Mouse (Mus musculus): ENCODE measurements around the gene Anxa6.

The Anxa6 gene

DNA sequence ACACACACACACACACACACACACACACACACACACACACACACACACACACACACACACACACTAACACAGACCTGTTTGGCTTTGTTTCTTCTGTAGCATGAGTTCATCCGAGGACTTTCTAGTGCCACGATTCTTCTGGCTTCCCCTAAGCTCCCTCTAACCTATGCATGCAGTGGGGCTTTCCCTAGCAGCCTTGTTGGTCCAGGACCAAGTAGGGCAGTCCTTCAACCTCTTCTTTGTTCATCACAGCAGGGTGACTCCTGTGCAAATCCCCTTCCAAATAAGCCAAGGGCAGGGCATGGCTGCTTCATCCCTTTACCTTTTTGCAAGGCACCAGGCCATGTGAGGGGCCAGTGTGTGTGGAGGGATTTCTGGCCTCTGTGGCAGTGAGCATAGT is 34.5 kb downstream of the Anxa6 start:
- DNase-seq (ENCODE audit: extremely low read depth, insufficient read length, low spot score): no peak

DNA sequence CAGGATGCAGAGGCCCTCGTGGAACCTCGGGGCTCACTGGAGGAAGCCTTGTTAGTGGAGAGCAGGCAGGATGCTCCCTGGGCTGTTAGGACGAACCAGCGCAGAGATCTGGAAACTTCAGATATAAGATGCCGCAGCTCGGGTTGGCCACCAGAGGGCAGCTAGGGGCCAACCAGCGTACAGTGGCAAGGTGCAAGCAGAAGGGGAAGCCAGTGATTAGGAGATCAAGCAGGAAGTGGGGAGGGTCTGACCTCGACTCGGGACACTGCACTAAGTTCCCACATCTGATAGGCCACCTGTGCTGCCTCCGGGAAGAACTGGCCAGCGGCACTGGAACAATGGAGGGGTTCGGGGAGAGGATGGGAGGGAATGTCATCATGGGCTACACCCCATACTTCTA is 35.0 kb downstream of the Anxa6 start:
- DNase-seq (ENCODE audit: extremely low read depth, insufficient read length, low spot score): peak; percentile 47

GRCm38 (mm10) chr11:54996176-54996575 is 37.1 kb downstream of the Anxa6 start:
- no peak for DNase-seq (ENCODE audit: extremely low read depth, insufficient read length, low spot score)

DNA sequence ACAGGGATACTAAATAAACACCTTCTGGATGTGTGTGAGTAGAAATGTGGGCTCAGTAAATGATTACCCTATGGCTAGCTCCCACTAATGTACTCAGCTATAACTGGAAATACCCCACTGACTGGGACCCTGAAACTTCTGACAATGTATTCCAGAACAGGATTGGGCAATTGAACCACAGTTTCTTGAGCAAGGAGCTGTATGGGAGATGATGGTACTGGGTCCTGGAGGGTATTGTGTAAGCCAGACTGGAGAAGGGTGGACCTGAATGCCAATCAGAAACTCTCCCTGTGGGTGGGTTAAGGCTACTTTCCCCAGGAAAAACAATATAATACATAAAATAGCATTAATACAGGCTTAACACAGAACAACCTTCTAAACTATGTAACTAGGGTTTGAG is 43.3 kb downstream of the Anxa6 start:
- no peak for DNase-seq (ENCODE audit: extremely low read depth, insufficient read length, low spot score)

DNA sequence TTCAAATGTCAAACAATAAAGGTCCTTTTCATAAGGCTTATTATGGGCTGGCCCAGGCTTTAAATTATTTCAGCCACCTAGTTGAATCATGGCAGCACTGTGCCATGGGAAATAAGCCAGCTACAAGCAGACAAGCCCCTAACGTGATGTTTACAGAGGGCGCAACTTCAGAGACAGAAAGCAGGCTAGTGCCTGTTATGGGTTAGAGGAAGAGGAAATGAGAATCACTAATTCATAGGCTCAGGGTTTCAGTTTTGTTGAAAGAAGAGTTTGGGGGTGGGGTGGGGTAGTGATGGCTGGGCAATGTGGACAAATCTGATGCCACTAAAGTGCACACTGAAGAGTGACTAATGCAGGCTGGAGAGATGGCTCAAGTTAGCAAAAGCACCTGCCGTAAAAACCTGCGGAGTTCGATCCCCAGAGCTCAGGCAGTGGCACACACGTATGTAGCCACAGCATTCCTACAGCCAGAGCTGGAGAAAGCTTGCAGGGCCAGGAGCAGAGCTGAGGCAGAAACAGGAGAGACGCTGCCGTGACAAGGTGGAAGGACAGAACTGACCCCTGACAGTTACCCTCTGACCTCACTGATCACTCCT is 44.4 kb downstream of the Anxa6 start:
- DNase-seq (ENCODE audit: extremely low read depth, insufficient read length, low spot score): no peak

DNA sequence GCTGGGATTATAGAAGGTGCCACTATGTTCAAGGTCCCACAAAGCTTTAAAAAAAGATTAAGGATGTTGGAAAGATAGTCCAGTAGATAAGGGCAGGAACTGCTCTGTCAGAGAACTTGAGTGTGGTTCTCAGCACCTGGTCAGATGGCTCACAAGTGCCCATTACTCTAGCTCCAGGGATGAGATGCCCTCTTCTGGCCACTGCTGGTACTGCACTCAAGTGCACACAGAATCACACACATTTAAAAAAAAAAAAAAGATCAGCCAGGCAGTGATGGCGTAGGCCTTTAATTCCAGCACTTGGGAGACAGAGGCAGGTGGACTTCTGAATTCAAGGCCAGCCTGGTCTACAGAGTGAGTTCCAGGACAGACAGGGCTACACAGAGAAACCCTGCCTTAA is 45.3 kb downstream of the Anxa6 start:
- DNase-seq (ENCODE audit: extremely low read depth, insufficient read length, low spot score): no peak

DNA sequence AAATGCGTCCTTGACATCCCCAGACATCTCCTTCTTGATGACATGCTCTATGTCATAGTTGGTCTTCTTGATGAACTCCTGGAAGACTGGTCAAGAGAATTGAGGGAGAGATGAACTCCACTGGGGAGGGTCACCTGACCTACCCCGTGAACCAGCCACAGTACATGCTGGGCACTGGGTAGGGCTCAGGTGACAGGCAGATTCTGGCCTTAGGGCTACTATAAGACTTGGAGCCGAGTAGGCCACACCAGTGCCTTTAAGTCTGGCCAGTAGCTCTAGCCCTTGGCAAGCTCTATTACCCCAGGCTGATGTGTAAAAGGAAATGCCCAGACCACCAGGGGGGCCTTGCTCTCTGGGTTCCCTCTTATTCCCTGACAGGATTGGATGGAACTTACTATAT is 48.2 kb downstream of the Anxa6 start:
- no peak for DNase-seq (ENCODE audit: extremely low read depth, insufficient read length, low spot score)

DNA sequence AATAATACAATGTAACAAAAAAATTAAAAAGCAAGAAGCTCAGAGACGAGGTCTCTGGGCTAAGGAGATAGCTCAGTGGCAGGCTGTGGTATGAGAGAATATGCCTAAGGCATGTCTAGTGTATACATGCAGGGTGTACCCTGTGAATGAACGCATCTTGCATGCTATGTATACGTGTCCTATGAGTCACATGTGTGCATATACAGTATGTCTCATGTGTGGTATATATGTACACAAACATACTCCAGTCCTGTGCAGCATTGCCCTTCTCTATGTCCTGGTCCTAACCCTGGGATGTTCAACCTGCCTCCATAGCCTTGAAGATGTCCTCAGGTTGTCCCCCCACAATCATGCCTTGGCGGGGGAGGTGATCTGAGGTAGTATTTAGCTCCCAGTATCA is 48.7 kb downstream of the Anxa6 start:
- DNase-seq (ENCODE audit: extremely low read depth, insufficient read length, low spot score): no peak

GRCm38 (mm10) chr11:54984085-54984484 is 49.2 kb downstream of the Anxa6 start:
- no peak for DNase-seq (ENCODE audit: extremely low read depth, insufficient read length, low spot score)

- no peak for DNase-seq (ENCODE audit: extremely low read depth, insufficient read length, low spot score)
Measured at GRCm38 (mm10) chr11:54982520-54982919, 50.7 kb downstream of the Anxa6 start.

- DNase-seq (ENCODE audit: extremely low read depth, insufficient read length, low spot score): no peak
Measured at GRCm38 (mm10) chr11:54981630-54982029, 51.6 kb downstream of the Anxa6 start.

GRCm38 (mm10) chr11:54977385-54977937 is 55.8 kb downstream of the Anxa6 start:
- no peak for DNase-seq (ENCODE audit: extremely low read depth, insufficient read length, low spot score)

DNA sequence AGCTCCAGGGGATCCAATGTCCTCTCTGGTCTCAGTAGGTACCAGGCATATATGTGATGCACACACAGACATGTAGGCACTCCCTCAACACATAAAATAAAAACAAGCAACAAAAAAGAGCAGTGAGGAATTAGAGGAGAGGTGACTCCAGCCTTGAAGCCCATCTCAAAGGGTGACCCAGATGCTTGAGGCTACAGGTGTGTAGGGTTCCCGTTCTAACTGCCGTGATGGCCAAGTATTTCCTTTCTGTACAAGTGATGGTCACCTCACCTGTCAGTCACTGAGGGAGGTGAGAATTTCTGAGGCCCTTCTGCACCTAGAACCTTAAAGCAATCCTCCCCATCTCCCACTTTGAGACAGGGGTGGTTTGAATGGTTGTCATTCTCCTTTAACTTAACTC is 56.9 kb downstream of the Anxa6 start:
- no peak for DNase-seq (ENCODE audit: extremely low read depth, insufficient read length, low spot score)

DNA sequence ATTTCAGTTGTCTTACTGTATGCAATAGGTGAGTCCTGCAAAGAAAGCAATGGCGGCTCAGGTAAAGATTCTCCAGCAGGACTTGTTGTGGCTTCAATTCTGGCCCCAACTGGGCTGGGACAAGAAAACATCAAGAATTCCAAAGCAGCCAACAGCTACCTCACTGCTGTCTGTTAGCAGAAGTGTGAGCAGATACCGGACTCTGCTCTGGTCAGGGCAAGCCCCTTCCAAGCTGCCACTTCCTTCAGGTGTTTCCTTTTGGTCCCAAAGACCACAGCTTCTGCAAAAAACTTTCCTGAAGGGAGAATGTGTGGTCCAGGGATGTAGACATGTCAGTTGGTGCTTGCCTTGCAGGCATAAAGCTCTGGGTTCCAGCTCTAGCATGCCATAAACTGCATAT is 57.5 kb downstream of the Anxa6 start:
- DNase-seq (ENCODE audit: extremely low read depth, insufficient read length, low spot score): no peak

DNA sequence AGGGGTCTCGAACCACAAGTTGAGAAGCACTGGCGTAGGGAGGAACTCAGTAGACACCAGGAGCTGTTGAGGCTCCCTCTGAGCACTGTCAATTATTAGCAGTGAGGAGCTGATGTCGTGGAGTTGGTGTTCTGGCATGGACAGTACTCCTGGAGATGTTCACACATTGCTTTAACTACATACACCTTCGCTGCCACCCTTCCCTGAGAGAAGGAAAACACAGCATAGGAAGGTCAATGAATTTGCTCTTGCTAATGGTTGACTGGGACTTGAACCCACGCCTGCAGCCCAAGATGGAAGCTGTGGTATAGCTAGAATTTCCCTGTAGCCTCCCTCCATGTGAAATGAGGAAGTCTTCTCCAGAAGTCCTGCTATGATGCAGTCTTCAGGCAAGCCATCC is 57.9 kb downstream of the Anxa6 start:
- no peak for DNase-seq (ENCODE audit: extremely low read depth, insufficient read length, low spot score)

GRCm38 (mm10) chr11:54974639-54975038 is 58.6 kb downstream of the Anxa6 start:
- no peak for DNase-seq (ENCODE audit: extremely low read depth, insufficient read length, low spot score)

GRCm38 (mm10) chr11:54973481-54974212 is 59.6 kb downstream of the Anxa6 start:
- DNase-seq (ENCODE audit: extremely low read depth, insufficient read length, low spot score): no peak

GRCm38 (mm10) chr11:54972789-54973188 is 60.5 kb downstream of the Anxa6 start:
- DNase-seq (ENCODE audit: extremely low read depth, insufficient read length, low spot score): no peak

GRCm38 (mm10) chr11:54972049-54972723 is 61.1 kb downstream of the Anxa6 start:
- DNase-seq (ENCODE audit: extremely low read depth, insufficient read length, low spot score): no peak

GRCm38 (mm10) chr11:54971365-54972048 is 61.7 kb downstream of the Anxa6 start:
- DNase-seq (ENCODE audit: extremely low read depth, insufficient read length, low spot score): no peak

DNA sequence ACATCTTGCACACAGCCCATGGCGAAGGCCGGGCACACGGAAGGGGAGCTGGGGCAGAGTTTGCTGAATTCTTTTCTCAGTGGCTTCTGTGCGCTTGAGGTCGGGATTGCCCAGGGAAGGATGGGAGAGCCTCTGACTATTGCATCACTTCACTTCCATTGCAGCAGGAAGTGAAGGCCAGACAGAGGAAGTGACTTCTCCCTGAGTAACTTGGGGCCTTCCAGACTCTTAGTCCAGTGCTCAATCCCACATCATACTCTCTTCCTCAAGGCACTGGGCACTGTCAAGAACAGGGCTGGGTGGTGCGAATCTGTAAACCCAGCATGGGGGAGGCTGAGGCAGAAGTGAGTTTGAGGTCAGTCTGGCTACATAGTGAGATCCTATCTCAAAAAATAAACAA is 68.0 kb downstream of the Anxa6 start:
- no peak for DNase-seq (ENCODE audit: extremely low read depth, insufficient read length, low spot score)
